Comparison of ENCODE assay signal across 12 mouse cellular contexts in genomic region chr13:31374006-31374405, GRCm38 (mm10).
DNase-seq lines count a peak whose midpoint lies in the region; ATAC-seq lines count a peak whose summit lies in the region.
"Had no signal": no experiment of that assay in that cellular context is flagged by ENCODE, and none has a peak within 500 bp of the region (broad histone marks: within the 10 kb centered on the region; RNA-seq: fewer than 3 reads in every experiment).

No protein-coding gene starts in this region.

- H3K9me3 ChIP-seq in hindbrain, embryonic 14.5 days (ENCODE audit: control insufficient read depth, low read length): no peaks in the 10 kb centered on the region
- H3K9me3 ChIP-seq in neural tube, embryonic 13.5 days: no peaks in the 10 kb centered on the region
- no peaks in the 10 kb centered on the region for H3K9me3 ChIP-seq in limb, embryonic 10.5 days (replicated peaks)
- H3K9me3 ChIP-seq: intestine, embryonic 15.5 days had no signal

- H3K9ac ChIP-seq in hindbrain, embryonic 14.5 days: no peak overlapping the region
- H3K9ac ChIP-seq in neural tube, embryonic 13.5 days: no peak overlapping the region
- H3K9ac ChIP-seq: intestine, embryonic 15.5 days had no signal

- DNase-seq in heart, adult 11 months: peak; percentile 70
- no peak for DNase-seq in heart, adult 9 months (ENCODE audit: low spot score in 2 of 2)
- peak; percentile 32 for DNase-seq in brain, adult 2 months (ENCODE audit: low read depth, low spot score)
- no peak for DNase-seq in hindbrain, embryonic 14.5 days (ENCODE audit: low spot score)
- DNase-seq in limb, embryonic 10.5 days (ENCODE audit: low spot score): no peak
- DNase-seq in left cerebral cortex, adult 18-20 months (ENCODE audit: low spot score in 2 of 2): no peak
- DNase-seq: cerebellum, adult 8-10 months; gastrocnemius, adult 2 months; thymus, postnatal 4 days had no signal

- H3K27me3 ChIP-seq in hindbrain, embryonic 14.5 days (ENCODE audit: control insufficient read depth, insufficient read depth, low read length): no peaks in the 10 kb centered on the region
- no peaks in the 10 kb centered on the region for H3K27me3 ChIP-seq in neural tube, embryonic 13.5 days
- H3K27me3 ChIP-seq in limb, embryonic 10.5 days (ENCODE audit: low read depth, poor library complexity, severe bottlenecking): no peaks in the 10 kb centered on the region
- H3K27me3 ChIP-seq: intestine, embryonic 15.5 days had no signal

- peak; percentile 91 for ATAC-seq in hindbrain, embryonic 14.5 days (ENCODE audit: low FRiP score)
- ATAC-seq in neural tube, embryonic 13.5 days (ENCODE audit: low read depth): peak; percentile 85
- ATAC-seq in cerebellum, adult (ENCODE audit: insufficient number of reproducible peaks, low FRiP score, low TSS enrichment): no peak
- ATAC-seq: intestine, embryonic 15.5 days had no signal

- no peak overlapping the region for H3K27ac ChIP-seq in hindbrain, embryonic 14.5 days
- H3K27ac ChIP-seq in neural tube, embryonic 13.5 days (replicated peaks): no peak overlapping the region
- no peak overlapping the region for H3K27ac ChIP-seq in limb, embryonic 10.5 days
- H3K27ac ChIP-seq: gastrocnemius, adult 2 months; intestine, embryonic 15.5 days had no signal

- 59% methylated on average over 5 of the region's 5 CpGs for WGBS in hindbrain, embryonic 14.5 days
- 58% methylated on average over 5 of the region's 5 CpGs for WGBS in neural tube, embryonic 13.5 days
- WGBS in limb, embryonic 10.5 days: 58% methylated on average over 5 of the region's 5 CpGs

- no peak overlapping the region for H3K4me2 ChIP-seq in hindbrain, embryonic 14.5 days (replicated peaks)
- H3K4me2 ChIP-seq in neural tube, embryonic 13.5 days: no peak overlapping the region
- H3K4me2 ChIP-seq: intestine, embryonic 15.5 days had no signal

- H3K4me3 ChIP-seq in hindbrain, embryonic 14.5 days (replicated peaks; ENCODE audit: low read length): no peak overlapping the region
- no peak overlapping the region for H3K4me3 ChIP-seq in neural tube, embryonic 13.5 days
- H3K4me3 ChIP-seq in limb, embryonic 10.5 days: no peak overlapping the region
- H3K4me3 ChIP-seq: gastrocnemius, adult 2 months; intestine, embryonic 15.5 days had no signal

- H3K36me3 ChIP-seq in hindbrain, embryonic 14.5 days (replicated peaks; ENCODE audit: control insufficient read depth, insufficient read depth): no peaks in the 10 kb centered on the region
- no peaks in the 10 kb centered on the region for H3K36me3 ChIP-seq in neural tube, embryonic 13.5 days
- H3K36me3 ChIP-seq in limb, embryonic 10.5 days: no peaks in the 10 kb centered on the region
- H3K36me3 ChIP-seq: intestine, embryonic 15.5 days had no signal

- no peaks in the 10 kb centered on the region for H3K4me1 ChIP-seq in hindbrain, embryonic 14.5 days (replicated peaks; ENCODE audit: control insufficient read depth, insufficient read depth, low read length)
- H3K4me1 ChIP-seq in neural tube, embryonic 13.5 days (replicated peaks): no peaks in the 10 kb centered on the region
- peaks cover 6% of the 10 kb centered on the region; the same call in 1 of the 2 replicates for H3K4me1 ChIP-seq in limb, embryonic 10.5 days
- H3K4me1 ChIP-seq: intestine, embryonic 15.5 days had no signal

Comparison
In these comparisons a context has a peak if more than half of its experiments do, and no peak if none do; other contexts are left out.
1. DNase-seq: peak in heart, adult 11 months (single experiment) and brain, adult 2 months (single experiment); none in heart, adult 9 months (0 of 2), hindbrain, embryonic 14.5 days (single experiment), limb, embryonic 10.5 days (single experiment) and left cerebral cortex, adult 18-20 months (0 of 2).